Mouse (Mus musculus): ENCODE results near the gene Plxna1. TPM values are rescaled to one million over a fixed set of nuclear protein-coding genes. Genes with fewer than 3 reads are reported as not detected.

The Plxna1 gene
- total RNA-seq, 2 experiments from 2014 or later = 59.4 to 74.6 TPM

- no peak for DNase-seq (ENCODE audit: low spot score in 2 of 2)
- intact Hi-C loops (cut with DNase I) = no loop called here
These were observed 70.9 kb downstream of the Plxna1 start for GRCm38 (mm10) chr6:89291494-89291893.

- intact Hi-C loops (cut with DNase I) = no loop called here
These were observed 74.3 kb downstream of the Plxna1 start for GRCm38 (mm10) chr6:89288156-89288555.

GRCm38 (mm10) chr6:89286700-89287428 is 75.6 kb downstream of the Plxna1 start:
- DNase-seq (ENCODE audit: low spot score in 2 of 2) = peak; percentile 20 to 39
- intact Hi-C loops (cut with DNase I) = no loop called here

More at GRCm38 (mm10) chr6:89288156-89288555, 74.3 kb downstream of the Plxna1 start:
- no peak for DNase-seq (ENCODE audit: low spot score in 2 of 2)

GRCm38 (mm10) chr6:89286286-89286655 is 76.1 kb downstream of the Plxna1 start:
- DNase-seq (ENCODE audit: low spot score in 2 of 2) = no peak
- intact Hi-C loops (cut with DNase I) = no loop called here

- intact Hi-C loops (cut with DNase I) = no loop called here
These were observed 76.7 kb downstream of the Plxna1 start for GRCm38 (mm10) chr6:89285561-89286285.

GRCm38 (mm10) chr6:89285116-89285515 is 77.3 kb downstream of the Plxna1 start:
- DNase-seq (ENCODE audit: low spot score in 2 of 2) = no peak
- intact Hi-C loops (cut with DNase I) = no loop called here

More at GRCm38 (mm10) chr6:89285561-89286285, 76.7 kb downstream of the Plxna1 start:
- DNase-seq (ENCODE audit: low spot score in 2 of 2) = no peak

GRCm38 (mm10) chr6:89283095-89283494 is 79.3 kb downstream of the Plxna1 start:
- DNase-seq (ENCODE audit: low spot score in 2 of 2) = no peak
- intact Hi-C loops (cut with DNase I) = no loop called here

GRCm38 (mm10) chr6:89282626-89283025 is 79.8 kb downstream of the Plxna1 start:
- intact Hi-C loops (cut with DNase I) = no loop called here
- DNase-seq (ENCODE audit: low spot score in 2 of 2) = no peak

GRCm38 (mm10) chr6:89281492-89282332 is 80.7 kb downstream of the Plxna1 start:
- intact Hi-C loops (cut with DNase I) = no loop called here
- peak in 1 of 2 experiments; percentile 48 for DNase-seq (ENCODE audit: low spot score in 2 of 2)

GRCm38 (mm10) chr6:89280555-89280954 is 81.9 kb downstream of the Plxna1 start:
- intact Hi-C loops (cut with DNase I) = no loop called here
- DNase-seq (ENCODE audit: low spot score in 2 of 2) = no peak

- intact Hi-C loops (cut with DNase I) = no loop called here
- DNase-seq (ENCODE audit: low spot score in 2 of 2) = peak; percentile 23 to 44
These were observed 90.5 kb downstream of the Plxna1 start for GRCm38 (mm10) chr6:89271731-89272475.

GRCm38 (mm10) chr6:89267181-89267580 is 95.2 kb downstream of the Plxna1 start:
- intact Hi-C loops (cut with DNase I) = no loop called here
- no peak for DNase-seq (ENCODE audit: low spot score in 2 of 2)

Other genes with a start within 250 kb of the Plxna1 start
- gene Chchd6, start 233.0 kb upstream of the Plxna1 start, total RNA-seq (2021) = 10 to 100 TPM; 79.1 to 83.9 TPM

Data from left cerebral cortex, postnatal 25 days (tissue).